Mouse (Mus musculus) heart, adult 2 months (tissue): ENCODE measurements around the gene Gm36028. TPM values are rescaled to one million over a fixed set of nuclear protein-coding genes. Genes with fewer than 3 reads are reported as not detected.

ENCODE experiments used
- DNase-seq, 2 experiments: peaks; one replicate each; pipeline ENCODE4 v3.0.0; 2021
- H3K27ac ChIP-seq: fragments of 200-600 bp; 2 replicates; pipeline ENCODE4 v1.8.1; 2022
- H3K27me3 ChIP-seq: fragments of 200-500 bp; 2 replicates; pipeline ENCODE4 v1.6.1; 2012; ENCODE audit warnings: mild to moderate bottlenecking, low read length, inconsistent platforms, mixed read lengths; ENCODE audit not compliant: control insufficient read depth, insufficient read depth
- H3K36me3 ChIP-seq: fragments of 200-500 bp; 2 replicates; pipeline ENCODE4 v1.6.1; 2012; ENCODE audit warnings: low read length, inconsistent platforms; ENCODE audit not compliant: control insufficient read depth, insufficient read depth
- H3K4me1 ChIP-seq: fragments of 200-500 bp; 2 replicates; pipeline ENCODE4 v1.6.1; 2011; ENCODE audit warnings: low read length; ENCODE audit not compliant: control insufficient read depth, insufficient read depth
- H3K4me3 ChIP-seq: fragments of 200-600 bp; 2 replicates; pipeline ENCODE4 v1.8.1; 2022
- H3K79me2 ChIP-seq: fragments of 200-500 bp; replicated peaks from 2 replicates; pipeline ENCODE4 v1.6.1; 2012; ENCODE audit warnings: mild to moderate bottlenecking, inconsistent platforms, low read length, moderate library complexity, mixed read lengths; ENCODE audit not compliant: control insufficient read depth, insufficient read depth
- H3K9ac ChIP-seq: fragments of 200-500 bp; 2 replicates; pipeline ENCODE4 v1.6.1; 2012; ENCODE audit warnings: low read depth, mild to moderate bottlenecking, control low read depth, inconsistent platforms, low read length, mixed read lengths
- CTCF ChIP-seq: fragments of 200-600 bp; IDR thresholded peaks from 2 replicates; pipeline ENCODE4 v1.8.1; 2022; ENCODE audit warnings: antibody characterized with exemption, mild to moderate bottlenecking, moderate library complexity
- EP300 ChIP-seq: fragments of 200-500 bp; IDR thresholded peaks from 2 replicates; pipeline ENCODE4 v1.6.1; 2011; ENCODE audit warnings: low read depth, low read length, control low read depth; ENCODE audit not compliant: insufficient read depth
- POLR2A ChIP-seq: fragments of 200-500 bp; IDR thresholded peaks from 2 replicates; pipeline ENCODE4 v1.6.1; 2011; ENCODE audit warnings: mild to moderate bottlenecking, low read depth, low read length, control low read depth; ENCODE audit not compliant: insufficient read depth
- WGBS: fragments of 180-500 bp; shearing (Covaris S2); methylation state at CpG from one replicate; pipeline ENCODE4 v1.1.7; 2018; 5-methylcytosine and 5-hydroxymethylcytosine counted together
- intact Hi-C: fragments of 180-260 bp; cut with DNase I; formaldehyde crosslinking; loops from one replicate; pipeline ENCODE4 v1.15.1; 2025
- polyA plus RNA-seq: library from polyadenylated mRNA; depleted of rRNA; stranded (reverse); fragments of >200 nt; gene quantifications from 2 replicates; pipeline ENCODE4 v1.2.3, GENCODE M21; 2012
- total RNA-seq, 2 experiments: library from RNA; stranded (reverse); gene quantifications; 2 replicates each; pipeline ENCODE4 v1.2.3; 2021

The Gm36028 gene
- total and polyA plus RNA-seq, 3 experiments = 0.10 to 1.0 (median 1.0) TPM

GRCm38 (mm10) chr16:37812474-37812886 lies 48.5 kb downstream of the Gm36028 start:
- peaks cover 21% of the 10 kb centered on the region for H3K4me1 ChIP-seq
- 17% methylated on average over 9 of the region's 9 CpGs for WGBS

GRCm38 (mm10) chr16:37811874-37812273 lies 49.1 kb downstream of the Gm36028 start:
- DNase-seq = no peak
- 87% methylated on average over 8 of the region's 8 CpGs for WGBS
- no peaks in the 10 kb centered on the region for H3K27me3 ChIP-seq
- H3K36me3 ChIP-seq = peaks cover 7% of the 10 kb centered on the region
- intact Hi-C loops = loop anchor here (1.0 to 10.0 kb wide), 2 partner anchors 128 to 277 kb away; partner anchors contain the start of genes Gtf2e1 and Rabl3
- H3K9ac ChIP-seq = no peak overlapping the region
- peak overlapping the region; percentile 20; the same call in 1 of the 2 replicates for H3K27ac ChIP-seq
- no peaks in the 10 kb centered on the region for H3K79me2 ChIP-seq
- TF ChIP-seq EP300 (no peak), CTCF (no peak), POLR2A (no peak)
- H3K4me1 ChIP-seq = peaks cover 21% of the 10 kb centered on the region
- H3K4me3 ChIP-seq = no peak overlapping the region

More at GRCm38 (mm10) chr16:37812474-37812886, 48.5 kb downstream of the Gm36028 start:
- Histone ChIP-seq H3K27me3 (no peaks in the 10 kb centered on the region), H3K36me3 (peaks cover 7% of the 10 kb centered on the region), H3K27ac (peak overlapping the region; percentile 56), H3K9ac (no peak overlapping the region), H3K4me3 (no peak overlapping the region), H3K79me2 (no peaks in the 10 kb centered on the region)
- TF ChIP-seq POLR2A (no peak), CTCF (peak; percentile 77), EP300 (peak; percentile 75; the same call in 1 of the 2 replicates)
- intact Hi-C loops = loop anchor here (1.0 to 10.0 kb wide), 2 partner anchors 128 to 278 kb away; partner anchors contain the start of genes Gtf2e1 and Rabl3
- DNase-seq = peak in 1 of 2 experiments; percentile 41

GRCm38 (mm10) chr16:37809623-37809992 lies 51.3 kb downstream of the Gm36028 start:
- H3K9ac ChIP-seq = peak overlapping the region; percentile 49; the same call in 1 of the 2 replicates
- no peaks in the 10 kb centered on the region for H3K27me3 ChIP-seq
- intact Hi-C loops = no loop called here
- DNase-seq = peak in 1 of 2 experiments; percentile 42
- H3K79me2 ChIP-seq = no peaks in the 10 kb centered on the region
- H3K4me3 ChIP-seq = no peak overlapping the region
- WGBS = 38% methylated on average over 6 of the region's 6 CpGs
- H3K27ac ChIP-seq = peak overlapping the region; percentile 68
- peaks cover 18% of the 10 kb centered on the region for H3K4me1 ChIP-seq
- H3K36me3 ChIP-seq = peaks cover 7% of the 10 kb centered on the region
- TF ChIP-seq CTCF = no peak
- no peak for TF ChIP-seq POLR2A
- no peak for TF ChIP-seq EP300

- no peak overlapping the region for H3K9ac ChIP-seq
- no peaks in the 10 kb centered on the region for H3K79me2 ChIP-seq
- peaks cover 6% of the 10 kb centered on the region for H3K36me3 ChIP-seq
- DNase-seq = peak; percentile 47 to 52
- H3K4me1 ChIP-seq = peaks cover 18% of the 10 kb centered on the region
- intact Hi-C loops = no loop called here
- WGBS = 13% methylated on average over 10 of the region's 10 CpGs
- TF ChIP-seq EP300 (0 out of 2 replicates have a peak, but pooled peaks have one; percentile 12), CTCF (no peak)
- H3K4me3 ChIP-seq = no peak overlapping the region
- H3K27me3 ChIP-seq = no peaks in the 10 kb centered on the region
- peak overlapping the region; percentile 68 for H3K27ac ChIP-seq
Measured at GRCm38 (mm10) chr16:37808866-37809622, 51.9 kb downstream of the Gm36028 start.

- peaks cover 3% of the 10 kb centered on the region; the same call in 1 of the 2 replicates for H3K36me3 ChIP-seq
- peaks cover 11% of the 10 kb centered on the region for H3K4me1 ChIP-seq
- no peak overlapping the region for H3K27ac ChIP-seq
- TF ChIP-seq CTCF (no peak), POLR2A (no peak), EP300 (no peak)
- no peaks in the 10 kb centered on the region for H3K27me3 ChIP-seq
- no peaks in the 10 kb centered on the region for H3K79me2 ChIP-seq
- no peak for DNase-seq
- 89% methylated on average over 8 of the region's 8 CpGs for WGBS
- intact Hi-C loops = no loop called here
- no peak overlapping the region for H3K4me3 ChIP-seq
- H3K9ac ChIP-seq = no peak overlapping the region
Measured at GRCm38 (mm10) chr16:37807269-37807668, 53.7 kb downstream of the Gm36028 start.

GRCm38 (mm10) chr16:37805746-37806495 lies 55.0 kb downstream of the Gm36028 start:
- no peak for TF ChIP-seq EP300
- TF ChIP-seq CTCF = no peak
- TF ChIP-seq POLR2A = no peak
- intact Hi-C loops = no loop called here
- Histone ChIP-seq H3K9ac (no peak overlapping the region), H3K27me3 (no peaks in the 10 kb centered on the region), H3K79me2 (no peaks in the 10 kb centered on the region), H3K36me3 (peaks cover 3% of the 10 kb centered on the region; the same call in 1 of the 2 replicates), H3K4me3 (no peak overlapping the region), H3K27ac (peak overlapping the region; percentile 20; the same call in 1 of the 2 replicates), H3K4me1 (peaks cover 9% of the 10 kb centered on the region)
- DNase-seq = no peak
- WGBS = 52% methylated on average over 3 of the region's 3 CpGs
